Mouse (Mus musculus) kidney, embryonic 14.5 days (tissue): ENCODE data around the gene Tsnaxip1. TPM values are rescaled to one million over a fixed set of nuclear protein-coding genes. Genes with fewer than 3 reads are reported as not detected.

ENCODE experiments used
- polyA plus RNA-seq: library from polyadenylated mRNA; unstranded; fragments of >200 nt; fragmentation: Nextera tagmentation; extraction: Ambion mirVana; gene quantifications from 2 replicates; pipeline ENCODE4 v1.2.1, GENCODE M21; 2014

The Tsnaxip1 gene
- polyA plus RNA-seq, 1 experiment from 2014 or later: 0.14 TPM

Other genes with a start within 250 kb of the Tsnaxip1 start
- gene Ripor1, start 222.5 kb upstream of the Tsnaxip1 start, polyA plus RNA-seq: 17.3 and 28.4 TPM in 2 replicates
- gene Ctcf, start 191.2 kb upstream of the Tsnaxip1 start, polyA plus RNA-seq: 73.0 and 139 TPM in 2 replicates
- 1.3 and 1.4 TPM in 2 replicates for gene Agrp, start 190.3 kb upstream of the Tsnaxip1 start, polyA plus RNA-seq
- gene Carmil2, start 141.5 kb upstream of the Tsnaxip1 start, polyA plus RNA-seq: 0.33 and 0.65 TPM in 2 replicates
- gene Acd, start 126.6 kb upstream of the Tsnaxip1 start, polyA plus RNA-seq: 50.3 and 62.0 TPM in 2 replicates
- gene Pard6a, start 126.6 kb upstream of the Tsnaxip1 start, polyA plus RNA-seq: 15.6 and 16.1 TPM in 2 replicates
- gene 4933405L10Rik, start 120.1 kb upstream of the Tsnaxip1 start, polyA plus RNA-seq: 0.16 TPM in 1 of 2 replicates, not detected in the other
- gene Enkd1, start 119.5 kb upstream of the Tsnaxip1 start, polyA plus RNA-seq: 33.0 and 36.2 TPM in 2 replicates
- 11.9 and 15.8 TPM in 2 replicates for gene Gfod2, start 69.1 kb upstream of the Tsnaxip1 start, polyA plus RNA-seq
- 13.6 and 14.9 TPM in 2 replicates for gene Ranbp10, start 381 bp upstream of the Tsnaxip1 start, polyA plus RNA-seq
- 31.1 and 41.0 TPM in 2 replicates for gene Cenpt, start 25.5 kb downstream of the Tsnaxip1 start, polyA plus RNA-seq
- 57.2 and 65.0 TPM in 2 replicates for gene Thap11, start 27.4 kb downstream of the Tsnaxip1 start, polyA plus RNA-seq
- gene Nutf2, start 32.8 kb downstream of the Tsnaxip1 start, polyA plus RNA-seq: 329 and 342 TPM in 2 replicates
- 34.9 and 49.7 TPM in 2 replicates for gene Edc4, start 53.1 kb downstream of the Tsnaxip1 start, polyA plus RNA-seq
- gene Nrn1l, start 65.8 kb downstream of the Tsnaxip1 start, polyA plus RNA-seq: 1.0 and 1.1 TPM in 2 replicates
- 20.5 and 34.5 TPM in 2 replicates for gene Pskh1, start 72.7 kb downstream of the Tsnaxip1 start, polyA plus RNA-seq
- 1.5 and 2.0 TPM in 2 replicates for gene Ctrl, start 106.1 kb downstream of the Tsnaxip1 start, polyA plus RNA-seq
- gene Psmb10, start 110.7 kb downstream of the Tsnaxip1 start, polyA plus RNA-seq: 38.7 and 47.6 TPM in 2 replicates
- gene Lcat, start 115.7 kb downstream of the Tsnaxip1 start, polyA plus RNA-seq: 0.89 and 1.6 TPM in 2 replicates
- 16.8 and 21.8 TPM in 2 replicates for gene Slc12a4, start 138.4 kb downstream of the Tsnaxip1 start, polyA plus RNA-seq
- not detected in 2 replicates for gene Dpep3, start 151.7 kb downstream of the Tsnaxip1 start, polyA plus RNA-seq
- gene Dus2, start 163.6 kb downstream of the Tsnaxip1 start, polyA plus RNA-seq: 18.3 and 19.9 TPM in 2 replicates
- gene Dpep2nb, start 178.2 kb downstream of the Tsnaxip1 start, polyA plus RNA-seq: 0.22 TPM in 1 of 2 replicates, not detected in the other
- gene Ddx28, start 184.2 kb downstream of the Tsnaxip1 start, polyA plus RNA-seq: 13.4 and 19.8 TPM in 2 replicates
- gene Nfatc3, start 231.1 kb downstream of the Tsnaxip1 start, polyA plus RNA-seq: 8.9 and 10.3 TPM in 2 replicates